Mouse (Mus musculus): ENCODE measurements around the gene Tnfrsf11a.

GRCm38 (mm10) chr1:105891032-105891725, 110.7 kb downstream of the Tnfrsf11a start:
- TF ChIP-seq CTCF (IDR thresholded peaks at IDR 0.05; ENCODE audit: extremely low read depth, insufficient read depth, insufficient read length, insufficient replicate concordance) (peak; percentile 81), POLR2A (IDR thresholded peaks at IDR 0.05; ENCODE audit: low read depth, low read length) (no peak)
